Mouse (Mus musculus) spleen, adult 2 months (tissue): Measurements from ENCODE around the gene Sp1.

ENCODE experiments used
- CTCF ChIP-seq: fragments of 200-500 bp; IDR thresholded peaks from 2 replicates; pipeline ENCODE4 v1.5.1; 2011; ENCODE audit warnings: mild to moderate bottlenecking, inconsistent platforms; ENCODE audit not compliant: insufficient read depth, insufficient read length, insufficient replicate concordance; ENCODE audit errors: extremely low read depth
- POLR2A ChIP-seq: fragments of 200-500 bp; IDR thresholded peaks from 2 replicates; pipeline ENCODE4 v1.6.1; 2011; ENCODE audit warnings: low read depth, low read length, inconsistent platforms

- TF ChIP-seq CTCF = no peak
- no peak for TF ChIP-seq POLR2A
These were observed 2.7 kb downstream of the Sp1 start for GRCm38 (mm10) chr15:102408558-102409130.
